Mouse (Mus musculus) small intestine, adult 2 months (tissue): Measurements from ENCODE around the gene Rhebl1. TPM values are rescaled to one million over a fixed set of nuclear protein-coding genes. Genes with fewer than 3 reads are reported as not detected.

Experiments
- H3K27ac ChIP-seq: fragments of 200-500 bp; 2 replicates; pipeline ENCODE4 v1.5.1; 2012; ENCODE audit warnings: low read depth, low read length, control low read depth, inconsistent platforms; ENCODE audit not compliant: insufficient read depth
- H3K27me3 ChIP-seq: fragments of 200-500 bp; 2 replicates; pipeline ENCODE4 v1.6.1; 2012; ENCODE audit warnings: mild to moderate bottlenecking, moderate library complexity, low read length, inconsistent platforms; ENCODE audit not compliant: control insufficient read depth, insufficient read depth
- H3K36me3 ChIP-seq: fragments of 200-500 bp; 2 replicates; pipeline ENCODE4 v1.6.1; 2012; ENCODE audit warnings: mild to moderate bottlenecking, low read length, control low read depth, inconsistent platforms; ENCODE audit not compliant: control insufficient read depth, insufficient read depth
- H3K4me1 ChIP-seq: fragments of 200-500 bp; 2 replicates; pipeline ENCODE4 v1.6.1; 2012; ENCODE audit warnings: low read length, inconsistent platforms, mixed read lengths; ENCODE audit not compliant: control insufficient read depth, insufficient read depth, insufficient read length
- H3K4me3 ChIP-seq: fragments of 200-500 bp; 2 replicates; pipeline ENCODE4 v1.5.1; 2012; ENCODE audit warnings: low read depth, mild to moderate bottlenecking, control low read depth, inconsistent platforms, low read length, moderate library complexity
- CTCF ChIP-seq: fragments of 200-500 bp; IDR thresholded peaks from 2 replicates; pipeline ENCODE4 v1.5.1; 2012; ENCODE audit warnings: low read depth, mild to moderate bottlenecking, control low read depth, inconsistent platforms, low read length, moderate library complexity, mixed read lengths; ENCODE audit not compliant: insufficient replicate concordance, insufficient read length; ENCODE audit errors: extremely low read depth
- POLR2A ChIP-seq: fragments of 200-500 bp; IDR thresholded peaks from 2 replicates; pipeline ENCODE4 v1.6.1; 2012; ENCODE audit warnings: low read depth, mild to moderate bottlenecking, control low read depth, inconsistent platforms, low read length, moderate library complexity
- WGBS: fragments of 180-500 bp; shearing (Covaris S2); methylation state at CpG from one replicate; pipeline ENCODE4 v1.1.7; 2018; 5-methylcytosine and 5-hydroxymethylcytosine counted together
- polyA plus RNA-seq: library from polyadenylated mRNA; depleted of rRNA; stranded (reverse); fragments of >200 nt; gene quantifications from 2 replicates; pipeline ENCODE4 v1.2.3, GENCODE M21; 2012

Gene Rhebl1
- polyA plus RNA-seq, 1 experiment: 24.1 TPM

GRCm38 (mm10) chr15:98863451-98863958 is 30.8 kb downstream of the Rhebl1 start:
- H3K27ac ChIP-seq: no peak overlapping the region
- WGBS: 84% methylated on average over 12 of the region's 12 CpGs
- H3K4me3 ChIP-seq: no peak overlapping the region
- H3K4me1 ChIP-seq: peaks cover 8% of the 10 kb centered on the region; the same call in 1 of the 2 replicates
- peaks cover 79% of the 10 kb centered on the region for H3K36me3 ChIP-seq
- no peaks in the 10 kb centered on the region for H3K27me3 ChIP-seq
- TF ChIP-seq POLR2A (no peak), CTCF (no peak)

- Histone ChIP-seq H3K27me3 (no peaks in the 10 kb centered on the region), H3K36me3 (peaks cover 95% of the 10 kb centered on the region), H3K4me1 (no peaks in the 10 kb centered on the region), H3K4me3 (no peak overlapping the region), H3K27ac (no peak overlapping the region)
- 87% methylated on average over 21 of the region's 21 CpGs for WGBS
- TF ChIP-seq CTCF (no peak), POLR2A (no peak)
Observed at GRCm38 (mm10) chr15:98861701-98862410, 32.5 kb downstream of the Rhebl1 start.

GRCm38 (mm10) chr15:98860921-98861320 is 33.4 kb downstream of the Rhebl1 start:
- Histone ChIP-seq H3K4me1 (no peaks in the 10 kb centered on the region), H3K4me3 (no peak overlapping the region), H3K36me3 (peaks cover 95% of the 10 kb centered on the region), H3K27me3 (no peaks in the 10 kb centered on the region), H3K27ac (no peak overlapping the region)
- 94% methylated on average over 18 of the region's 18 CpGs for WGBS
- TF ChIP-seq CTCF (no peak), POLR2A (no peak)

- no peak overlapping the region for H3K4me3 ChIP-seq
- H3K36me3 ChIP-seq: peaks cover 95% of the 10 kb centered on the region
- TF ChIP-seq CTCF: no peak
- no peak for TF ChIP-seq POLR2A
- H3K27ac ChIP-seq: no peak overlapping the region
- WGBS: 79% methylated on average over 9 of the region's 9 CpGs
- H3K4me1 ChIP-seq: no peaks in the 10 kb centered on the region
- no peaks in the 10 kb centered on the region for H3K27me3 ChIP-seq
Observed at GRCm38 (mm10) chr15:98859319-98860043, 34.9 kb downstream of the Rhebl1 start.

GRCm38 (mm10) chr15:98854214-98854613 is 40.1 kb downstream of the Rhebl1 start:
- TF ChIP-seq POLR2A: no peak
- no peak for TF ChIP-seq CTCF
- no peaks in the 10 kb centered on the region for H3K4me1 ChIP-seq
- 81% methylated on average over 16 of the region's 16 CpGs for WGBS
- H3K4me3 ChIP-seq: no peak overlapping the region
- no peak overlapping the region for H3K27ac ChIP-seq
- H3K36me3 ChIP-seq: peaks cover 95% of the 10 kb centered on the region
- H3K27me3 ChIP-seq: no peaks in the 10 kb centered on the region

GRCm38 (mm10) chr15:98853161-98853937 is 41.0 kb downstream of the Rhebl1 start:
- WGBS: 93% methylated on average over 27 of the region's 28 CpGs
- no peak for TF ChIP-seq CTCF
- no peak for TF ChIP-seq POLR2A
- Histone ChIP-seq H3K27ac (no peak overlapping the region), H3K27me3 (no peaks in the 10 kb centered on the region), H3K36me3 (peaks cover 99% of the 10 kb centered on the region), H3K4me3 (no peak overlapping the region), H3K4me1 (no peaks in the 10 kb centered on the region)
